Mouse (Mus musculus) thymus, adult 2 months (tissue): ENCODE measurements at regions not wholly inside any gene's neighbourhood (a gene's known extent, or its start where the extent isn't known, plus 50 kb on each side); places are given as distances from the start of the nearest gene placed in this dataset.

ENCODE experiments used
- CTCF ChIP-seq: fragments of 200-500 bp; IDR thresholded peaks from 2 replicates; pipeline ENCODE4 v1.5.1; 2012; ENCODE audit warnings: mild to moderate bottlenecking, control low read depth, low read length, moderate library complexity, borderline replicate concordance; ENCODE audit not compliant: control insufficient read depth, poor library complexity, insufficient read depth; ENCODE audit errors: extremely low read depth
- POLR2A ChIP-seq: fragments of 200-500 bp; IDR thresholded peaks from 2 replicates; pipeline ENCODE4 v1.6.1; 2012; ENCODE audit warnings: mild to moderate bottlenecking, low read length, control low read depth, moderate library complexity; ENCODE audit not compliant: control insufficient read depth, poor library complexity, insufficient read depth; ENCODE audit errors: extremely low read depth

GRCm38 (mm10) chr13:101237035-101237434, 403.8 kb upstream of the Slc30a5 start:
- TF ChIP-seq POLR2A (no peak), CTCF (no peak)
